In the genomic region with DNA sequence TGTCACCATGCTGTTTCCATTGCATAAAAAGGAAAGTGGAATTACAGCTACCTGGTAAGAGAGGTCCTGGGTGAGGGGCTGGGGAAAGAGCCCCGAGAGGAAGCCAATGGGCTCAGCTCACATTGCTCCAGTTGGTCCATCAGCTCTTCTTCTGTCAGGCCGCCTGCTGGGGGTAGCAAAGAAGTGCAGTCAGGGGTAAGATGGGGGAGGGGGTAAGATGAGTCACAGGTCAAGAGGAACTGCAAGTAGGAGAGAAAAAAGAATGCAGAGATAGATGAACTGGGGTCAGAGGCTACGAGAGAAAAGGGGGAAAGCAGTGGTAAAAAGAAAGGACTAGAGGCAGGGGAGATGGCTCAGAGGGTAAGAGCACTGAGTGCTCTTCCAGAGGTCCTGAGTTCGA, we compare ENCODE assay signal across 13 mouse cellular contexts. TPM values are rescaled to one million over a fixed set of nuclear protein-coding genes. Genes with fewer than 3 reads are reported as not detected.
A peak's percentile ranks its signal among the peaks of the same experiment; 100 is the strongest.
DNase-seq lines count a peak whose midpoint lies in the region; ATAC-seq and TF ChIP-seq lines count a peak whose summit lies in the region.
"Had no signal": no experiment of that assay in that cellular context is flagged by ENCODE, and none has a peak within 500 bp of the region (broad histone marks: within the 10 kb centered on the region; RNA-seq: fewer than 3 reads in every experiment).

No protein-coding gene starts in this region.

- H3K9me3 ChIP-seq in liver, embryonic 12.5 days (replicated peaks), result no peaks in the 10 kb centered on the region
- H3K9me3 ChIP-seq in G1E (replicated peaks), result no peaks in the 10 kb centered on the region

- H3K27ac ChIP-seq in liver, adult 2 months (replicated peaks; ENCODE audit: insufficient read depth, low read depth, low read length), result no peak overlapping the region
- no peak overlapping the region for H3K27ac ChIP-seq in liver, embryonic 12.5 days
- H3K27ac ChIP-seq: gastrocnemius, adult 2 months; macrophage had no signal

- no peak for ATAC-seq in liver, embryonic 12.5 days
- ATAC-seq in G1E (ENCODE audit: extremely low read depth, insufficient number of reproducible peaks, low FRiP score, poor library complexity, severe bottlenecking), result peak; percentile 43; the same call in 1 of the 2 replicates
- ATAC-seq in megakaryocyte, adult 5-6 weeks (ENCODE audit: poor library complexity, severe bottlenecking), result peak; percentile 79

- intact Hi-C loops in left cerebral cortex, postnatal 25 days (cut with DNase I), result no loop called here

- no peak overlapping the region for H3K4me2 ChIP-seq in liver, embryonic 12.5 days

- H3K79me2 ChIP-seq in liver, adult 2 months (ENCODE audit: control insufficient read depth, insufficient read depth, low read length), result no peaks in the 10 kb centered on the region

- 76% methylated on average over 4 of the region's 4 CpGs for WGBS in liver, adult 2 months
- 37% methylated on average over 4 of the region's 4 CpGs for WGBS in liver, embryonic 12.5 days (ENCODE audit: insufficient replicate concordance)

- peak; percentile 25; the same call in 1 of the 2 replicates for TF ChIP-seq CTCF in liver, adult 2 months (IDR thresholded peaks at IDR 0.05; ENCODE audit: low read depth, low read length)
- TF ChIP-seq CTCF in G1E (IDR thresholded peaks at IDR 0.05; ENCODE audit: low read depth, low read length), result 0 out of 2 replicates have a peak, but pooled peaks have one; percentile 19

- H3K9ac ChIP-seq in liver, adult 2 months (ENCODE audit: low read depth, low read length), result no peak overlapping the region
- H3K9ac ChIP-seq in liver, embryonic 12.5 days, result no peak overlapping the region

- no peak for TF ChIP-seq POLR2A in liver, adult 2 months (IDR thresholded peaks at IDR 0.05; ENCODE audit: extremely low read depth, insufficient read depth, low read length)

- H3K27me3 ChIP-seq in liver, adult 2 months (ENCODE audit: control insufficient read depth, insufficient read depth, low read length), result no peaks in the 10 kb centered on the region; the same call in 1 of the 2 replicates
- peaks cover 30% of the 10 kb centered on the region for H3K27me3 ChIP-seq in liver, embryonic 12.5 days (replicated peaks)
- H3K27me3 ChIP-seq in G1E (ENCODE audit: insufficient read depth, low read length), result peaks cover 17% of the 10 kb centered on the region

- H3K4me1 ChIP-seq in liver, adult 2 months (ENCODE audit: control insufficient read depth, insufficient read depth, low read length), result no peaks in the 10 kb centered on the region
- 0 out of 2 replicates have a peak, but pooled peaks cover 4% of the 10 kb centered on the region for H3K4me1 ChIP-seq in liver, embryonic 12.5 days
- peaks cover 20% of the 10 kb centered on the region for H3K4me1 ChIP-seq in G1E (ENCODE audit: insufficient read depth, low read depth, low read length)

- no peak overlapping the region for H3K4me3 ChIP-seq in liver, adult 2 months (ENCODE audit: insufficient read depth, low read depth, low read length)
- H3K4me3 ChIP-seq in liver, embryonic 12.5 days, result no peak overlapping the region
- no peak overlapping the region for H3K4me3 ChIP-seq in G1E (ENCODE audit: low read depth, low read length)
- H3K4me3 ChIP-seq: erythroblast, embryonic 14.5 days; gastrocnemius, adult 2 months had no signal

- no peak for DNase-seq in liver, adult 2 months (ENCODE audit: extremely low read depth, low read depth, low spot score)
- DNase-seq in B cell, adult 2 months, result peak; percentile 62 to 66
- peak; percentile 63 for DNase-seq in G1E (ENCODE audit: low spot score)
- DNase-seq in cerebellum, adult 11 months, result no peak
- no peak for DNase-seq in frontal cortex, postnatal 36 days (ENCODE audit: low spot score in 2 of 2)
- DNase-seq in left cerebral cortex, postnatal 25 days (ENCODE audit: low spot score in 2 of 2), result no peak
- DNase-seq: gastrocnemius, adult 2 months had no signal

- H3K36me3 ChIP-seq in liver, adult 2 months (ENCODE audit: control insufficient read depth, insufficient read depth, low read length), result no peaks in the 10 kb centered on the region
- H3K36me3 ChIP-seq in liver, embryonic 12.5 days, result peaks cover 43% of the 10 kb centered on the region
- H3K36me3 ChIP-seq in G1E (replicated peaks), result peaks cover 66% of the 10 kb centered on the region

RNA-seq across cellular contexts. Expression of a gene that starts 5.1 kb away (rescaled TPM):
- total RNA-seq in liver, adult 2 months (2014; rRNA removed), result 9.4 and 24.2 TPM in 2 replicates
- polyA plus RNA-seq in liver, adult 2 months (2012; rRNA removed), result 29.2 and 32.5 TPM in 2 replicates
- 5.7 TPM in 2 replicates for polyA plus RNA-seq in liver, embryonic 12.5 days (2016; fragmentation: Nextera tagmentation; extraction: Ambion mirVana)
- total RNA-seq in G1E (2014; fragmentation: Nextera tagmentation) (0.39 and 9.1 TPM in 2 replicates), G1E (2017) (0.06 and 0.16 TPM in 2 replicates)
- 1.0 and 1.5 TPM in 2 replicates for polyA plus RNA-seq in G1E (2012)
- total RNA-seq in megakaryocyte, adult 5-6 weeks (2015), result not detected in 2 replicates
- total RNA-seq in megakaryocyte, adult 5-6 weeks (2017), result not detected in 2 replicates
- 10 to 100 TPM; 46.7 to 50.4 TPM for total RNA-seq in left cerebral cortex, postnatal 25 days (2021)
- polyA plus RNA-seq: macrophage had no signal

RNA-seq across cellular contexts. Expression of a gene that starts 13.2 kb away (rescaled TPM):
- 3.6 and 4.4 TPM in 2 replicates for total RNA-seq in liver, adult 2 months (2014; rRNA removed)
- 19.8 and 23.9 TPM in 2 replicates for polyA plus RNA-seq in liver, adult 2 months (2012; rRNA removed)
- polyA plus RNA-seq in liver, embryonic 12.5 days (2016; fragmentation: Nextera tagmentation; extraction: Ambion mirVana), result 32.1 and 36.1 TPM in 2 replicates
- total RNA-seq in G1E (2014; fragmentation: Nextera tagmentation), result 89.8 and 111 TPM in 2 replicates
- 27.4 and 29.5 TPM in 2 replicates for total RNA-seq in G1E (2017)
- 218 and 220 TPM in 2 replicates for polyA plus RNA-seq in G1E (2012)
- 42.6 and 43.6 TPM in 2 replicates for total RNA-seq in megakaryocyte, adult 5-6 weeks (2015)
- 30.9 and 34.0 TPM in 2 replicates for total RNA-seq in megakaryocyte, adult 5-6 weeks (2017)
- 10 to 100 TPM; 21.7 to 31.2 TPM for total RNA-seq in left cerebral cortex, postnatal 25 days (2021)

RNA-seq across cellular contexts. Expression of a gene that starts 14.6 kb away (rescaled TPM):
- not detected in 2 replicates for total RNA-seq in liver, adult 2 months (2014; rRNA removed)
- polyA plus RNA-seq in liver, adult 2 months (2012; rRNA removed), result not detected in 2 replicates
- not detected in 2 replicates for polyA plus RNA-seq in liver, embryonic 12.5 days (2016; fragmentation: Nextera tagmentation; extraction: Ambion mirVana)
- total RNA-seq in G1E (2014; fragmentation: Nextera tagmentation), result not detected in 2 replicates
- total RNA-seq in G1E (2017), result 1.3 TPM in 1 of 2 replicates, not detected in the other
- 1.2 and 1.4 TPM in 2 replicates for polyA plus RNA-seq in G1E (2012)
- total RNA-seq in megakaryocyte, adult 5-6 weeks (2015), result not detected in 2 replicates
- total RNA-seq in megakaryocyte, adult 5-6 weeks (2017), result not detected in 2 replicates
- total RNA-seq in left cerebral cortex, postnatal 25 days (2021), result not detected
- total RNA-seq: gastrocnemius, adult 2 months; layer of hippocampus, adult 8-10 months had no signal
- polyA plus RNA-seq: erythroblast, embryonic 14.5 days; heart, embryonic 14.5 days; macrophage had no signal

Comparison
In these comparisons a context has a peak if more than half of its experiments do, and no peak if none do; other contexts are left out.
1. DNase-seq: peak in B cell, adult 2 months (2 of 2) and G1E (single experiment); none in liver, adult 2 months (single experiment), cerebellum, adult 11 months (single experiment), frontal cortex, postnatal 36 days (0 of 2) and left cerebral cortex, postnatal 25 days (0 of 2).